Mouse (Mus musculus) 416B (cell line): ENCODE data around the gene Wasf2.

Experiments used
- DNase-seq: peaks from one replicate; pipeline ENCODE4 v3.0.0; 2011; ENCODE audit warnings: low read depth

The Wasf2 gene

GRCm38 (mm10) chr4:133175998-133176760 is 45.9 kb downstream of the Wasf2 start:
- no peak for DNase-seq

- no peak for DNase-seq
Measured at GRCm38 (mm10) chr4:133176761-133177403, 46.6 kb downstream of the Wasf2 start.

GRCm38 (mm10) chr4:133178305-133178704 is 48.0 kb downstream of the Wasf2 start:
- no peak for DNase-seq

GRCm38 (mm10) chr4:133179258-133179657 is 49.0 kb downstream of the Wasf2 start:
- no peak for DNase-seq

GRCm38 (mm10) chr4:133182439-133183033 is 52.2 kb downstream of the Wasf2 start:
- DNase-seq, result peak; percentile 50

- no peak for DNase-seq
Measured at GRCm38 (mm10) chr4:133184031-133184897, 54.0 kb downstream of the Wasf2 start.

GRCm38 (mm10) chr4:133184898-133185665 is 54.8 kb downstream of the Wasf2 start:
- peak; percentile 56 for DNase-seq

GRCm38 (mm10) chr4:133185893-133186292 is 55.6 kb downstream of the Wasf2 start:
- DNase-seq, result no peak

- peak; percentile 51 for DNase-seq
Measured at GRCm38 (mm10) chr4:133186856-133187255, 56.6 kb downstream of the Wasf2 start.

- DNase-seq, result no peak
Measured at GRCm38 (mm10) chr4:133189396-133189795, 59.1 kb downstream of the Wasf2 start.

GRCm38 (mm10) chr4:133194482-133194881 is 64.2 kb downstream of the Wasf2 start:
- no peak for DNase-seq

GRCm38 (mm10) chr4:133195014-133195413 is 64.7 kb downstream of the Wasf2 start:
- no peak for DNase-seq

- no peak for DNase-seq
Measured at GRCm38 (mm10) chr4:133196136-133196535, 65.8 kb downstream of the Wasf2 start.

GRCm38 (mm10) chr4:133196852-133197251 is 66.5 kb downstream of the Wasf2 start:
- DNase-seq, result no peak

GRCm38 (mm10) chr4:133197355-133197754 is 67.0 kb downstream of the Wasf2 start:
- no peak for DNase-seq

- no peak for DNase-seq
Measured at GRCm38 (mm10) chr4:133197801-133198286, 67.5 kb downstream of the Wasf2 start.

GRCm38 (mm10) chr4:133198337-133199180 is 68.3 kb downstream of the Wasf2 start:
- DNase-seq, result no peak

- no peak for DNase-seq
Measured at GRCm38 (mm10) chr4:133199743-133200142, 69.4 kb downstream of the Wasf2 start.

GRCm38 (mm10) chr4:133200343-133200742 is 70.0 kb downstream of the Wasf2 start:
- DNase-seq, result no peak
